Mouse (Mus musculus) spleen, adult 2 months (tissue): ENCODE measurements around the gene S100pbp. TPM values are rescaled to one million over a fixed set of nuclear protein-coding genes. Genes with fewer than 3 reads are reported as not detected.

Experiments
- DNase-seq, 2 experiments: peaks; one replicate each; pipeline versions ENCODE4 v3.0.0 to v3.0.0-alpha.2; 2012 to 2021; ENCODE audit warnings: low spot score in 2 of 2, low read depth in 1 of 2
- H3K27ac ChIP-seq: fragments of 200-500 bp; 2 replicates; pipeline ENCODE4 v1.5.1; 2012; ENCODE audit warnings: low read length, inconsistent platforms; ENCODE audit not compliant: insufficient read depth
- H3K27me3 ChIP-seq: fragments of 200-500 bp; 2 replicates; pipeline ENCODE4 v1.6.1; 2012; ENCODE audit warnings: mild to moderate bottlenecking, moderate library complexity, low read length, inconsistent platforms; ENCODE audit not compliant: control insufficient read depth, insufficient read depth
- H3K36me3 ChIP-seq: fragments of 200-500 bp; 2 replicates; pipeline ENCODE4 v1.6.1; 2012; ENCODE audit warnings: mild to moderate bottlenecking, low read length, inconsistent platforms; ENCODE audit not compliant: control insufficient read depth, insufficient read depth
- H3K4me1 ChIP-seq: fragments of 200-500 bp; 2 replicates; pipeline ENCODE4 v1.6.1; 2011; ENCODE audit warnings: inconsistent platforms; ENCODE audit not compliant: control insufficient read depth, insufficient read depth, insufficient read length
- H3K4me3 ChIP-seq: fragments of 200-500 bp; 2 replicates; pipeline ENCODE4 v1.5.1; 2011; ENCODE audit warnings: mild to moderate bottlenecking, inconsistent platforms; ENCODE audit not compliant: insufficient read depth, insufficient read length; ENCODE audit errors: extremely low read depth
- CTCF ChIP-seq: fragments of 200-500 bp; IDR thresholded peaks from 2 replicates; pipeline ENCODE4 v1.5.1; 2011; ENCODE audit warnings: mild to moderate bottlenecking, inconsistent platforms; ENCODE audit not compliant: insufficient read depth, insufficient read length, insufficient replicate concordance; ENCODE audit errors: extremely low read depth
- POLR2A ChIP-seq: fragments of 200-500 bp; IDR thresholded peaks from 2 replicates; pipeline ENCODE4 v1.6.1; 2011; ENCODE audit warnings: low read depth, low read length, inconsistent platforms
- WGBS: fragments of 180-500 bp; shearing (Covaris S2); methylation state at CpG from one replicate; pipeline ENCODE4 v1.1.7; 2018; 5-methylcytosine and 5-hydroxymethylcytosine counted together
- polyA plus RNA-seq: library from polyadenylated mRNA; depleted of rRNA; stranded (reverse); fragments of >200 nt; gene quantifications from 2 replicates; pipeline ENCODE4 v1.2.3, GENCODE M21; 2012

S100pbp gene
- polyA plus RNA-seq, 1 experiment: 14.7 TPM

GRCm38 (mm10) chr4:129119708-129120107 lies 69.8 kb downstream of the S100pbp start:
- no peak for DNase-seq
- TF ChIP-seq CTCF: no peak
- no peak for TF ChIP-seq POLR2A
- Histone ChIP-seq H3K4me1 (no peaks in the 10 kb centered on the region; the same call in 1 of the 2 replicates), H3K27me3 (peaks cover 13% of the 10 kb centered on the region), H3K4me3 (no peak overlapping the region), H3K36me3 (no peaks in the 10 kb centered on the region), H3K27ac (no peak overlapping the region)
- WGBS: 70% methylated on average over 10 of the region's 10 CpGs

GRCm38 (mm10) chr4:129117720-129118510 lies 71.6 kb downstream of the S100pbp start:
- no peak for DNase-seq
- peaks cover 12% of the 10 kb centered on the region for H3K27me3 ChIP-seq
- H3K27ac ChIP-seq: no peak overlapping the region
- H3K4me3 ChIP-seq: no peak overlapping the region
- H3K4me1 ChIP-seq: no peaks in the 10 kb centered on the region; the same call in 1 of the 2 replicates
- WGBS: 89% methylated on average over 14 of the region's 14 CpGs
- H3K36me3 ChIP-seq: no peaks in the 10 kb centered on the region
- TF ChIP-seq CTCF: no peak
- no peak for TF ChIP-seq POLR2A

GRCm38 (mm10) chr4:129116703-129117102 lies 72.8 kb downstream of the S100pbp start:
- WGBS: 94% methylated on average over 8 of the region's 8 CpGs

GRCm38 (mm10) chr4:129113083-129113988 lies 76.2 kb downstream of the S100pbp start:
- no peaks in the 10 kb centered on the region for H3K36me3 ChIP-seq
- 32% methylated on average over 28 of the region's 28 CpGs for WGBS
- no peak overlapping the region for H3K27ac ChIP-seq
- no peaks in the 10 kb centered on the region for H3K4me1 ChIP-seq
- no peak for DNase-seq
- peak; percentile 46; the same call in 1 of the 2 replicates for TF ChIP-seq CTCF
- no peak for TF ChIP-seq POLR2A
- no peaks in the 10 kb centered on the region for H3K27me3 ChIP-seq
- no peak overlapping the region for H3K4me3 ChIP-seq

More at GRCm38 (mm10) chr4:129116703-129117102, 72.8 kb downstream of the S100pbp start:
- Histone ChIP-seq H3K4me3 (no peak overlapping the region), H3K36me3 (no peaks in the 10 kb centered on the region), H3K4me1 (no peaks in the 10 kb centered on the region; the same call in 1 of the 2 replicates), H3K27ac (no peak overlapping the region), H3K27me3 (peaks cover 11% of the 10 kb centered on the region)
- no peak for DNase-seq
- TF ChIP-seq CTCF (no peak), POLR2A (no peak)

GRCm38 (mm10) chr4:129112231-129112630 lies 77.3 kb downstream of the S100pbp start:
- no peak for DNase-seq
- H3K4me1 ChIP-seq: no peaks in the 10 kb centered on the region
- H3K4me3 ChIP-seq: no peak overlapping the region
- TF ChIP-seq CTCF: no peak
- no peak for TF ChIP-seq POLR2A
- 79% methylated on average over 13 of the region's 13 CpGs for WGBS
- no peaks in the 10 kb centered on the region for H3K36me3 ChIP-seq
- H3K27me3 ChIP-seq: no peaks in the 10 kb centered on the region
- no peak overlapping the region for H3K27ac ChIP-seq

GRCm38 (mm10) chr4:129111350-129111749 lies 78.2 kb downstream of the S100pbp start:
- Histone ChIP-seq H3K36me3 (no peaks in the 10 kb centered on the region), H3K27ac (no peak overlapping the region), H3K4me3 (no peak overlapping the region), H3K27me3 (no peaks in the 10 kb centered on the region), H3K4me1 (no peaks in the 10 kb centered on the region)
- TF ChIP-seq POLR2A (no peak), CTCF (no peak)
- WGBS: 63% methylated on average over 11 of the region's 11 CpGs
- no peak for DNase-seq
